Mouse (Mus musculus) spleen, adult 2 months (tissue): ENCODE results near the gene Kcnip2. TPM values are rescaled to one million over a fixed set of nuclear protein-coding genes. Genes with fewer than 3 reads are reported as not detected.

Source experiments
- DNase-seq, 2 experiments: peaks; one replicate each; pipeline versions ENCODE4 v3.0.0 to v3.0.0-alpha.2; 2012 to 2021; ENCODE audit warnings: low spot score in 2 of 2, low read depth in 1 of 2
- H3K27ac ChIP-seq: fragments of 200-500 bp; 2 replicates; pipeline ENCODE4 v1.5.1; 2012; ENCODE audit warnings: low read length, inconsistent platforms; ENCODE audit not compliant: insufficient read depth
- H3K27me3 ChIP-seq: fragments of 200-500 bp; 2 replicates; pipeline ENCODE4 v1.6.1; 2012; ENCODE audit warnings: mild to moderate bottlenecking, moderate library complexity, low read length, inconsistent platforms; ENCODE audit not compliant: control insufficient read depth, insufficient read depth
- H3K36me3 ChIP-seq: fragments of 200-500 bp; 2 replicates; pipeline ENCODE4 v1.6.1; 2012; ENCODE audit warnings: mild to moderate bottlenecking, low read length, inconsistent platforms; ENCODE audit not compliant: control insufficient read depth, insufficient read depth
- H3K4me1 ChIP-seq: fragments of 200-500 bp; 2 replicates; pipeline ENCODE4 v1.6.1; 2011; ENCODE audit warnings: inconsistent platforms; ENCODE audit not compliant: control insufficient read depth, insufficient read depth, insufficient read length
- H3K4me3 ChIP-seq: fragments of 200-500 bp; 2 replicates; pipeline ENCODE4 v1.5.1; 2011; ENCODE audit warnings: mild to moderate bottlenecking, inconsistent platforms; ENCODE audit not compliant: insufficient read depth, insufficient read length; ENCODE audit errors: extremely low read depth
- CTCF ChIP-seq: fragments of 200-500 bp; IDR thresholded peaks from 2 replicates; pipeline ENCODE4 v1.5.1; 2011; ENCODE audit warnings: mild to moderate bottlenecking, inconsistent platforms; ENCODE audit not compliant: insufficient read depth, insufficient read length, insufficient replicate concordance; ENCODE audit errors: extremely low read depth
- POLR2A ChIP-seq: fragments of 200-500 bp; IDR thresholded peaks from 2 replicates; pipeline ENCODE4 v1.6.1; 2011; ENCODE audit warnings: low read depth, low read length, inconsistent platforms
- WGBS: fragments of 180-500 bp; shearing (Covaris S2); methylation state at CpG from one replicate; pipeline ENCODE4 v1.1.7; 2018; 5-methylcytosine and 5-hydroxymethylcytosine counted together
- polyA plus RNA-seq: library from polyadenylated mRNA; depleted of rRNA; stranded (reverse); fragments of >200 nt; gene quantifications from 2 replicates; pipeline ENCODE4 v1.2.3, GENCODE M21; 2012

The Kcnip2 gene
- polyA plus RNA-seq, 1 experiment = 1.5 TPM

- Histone ChIP-seq H3K27ac (peak overlapping the region; percentile 91), H3K27me3 (no peaks in the 10 kb centered on the region), H3K4me3 (peak overlapping the region; percentile 58), H3K4me1 (peaks cover 10% of the 10 kb centered on the region; the same call in 1 of the 2 replicates), H3K36me3 (no peaks in the 10 kb centered on the region)
- TF ChIP-seq POLR2A = peak; percentile 19
- no peak for TF ChIP-seq CTCF
- DNase-seq = peak; percentile 42 to 67
- 5% methylated on average over 10 of the region's 10 CpGs for WGBS
These were observed 27.6 kb upstream of the Kcnip2 start for GRCm38 (mm10) chr19:45843424-45843823.

GRCm38 (mm10) chr19:45837050-45837994 is 21.5 kb upstream of the Kcnip2 start:
- no peaks in the 10 kb centered on the region for H3K36me3 ChIP-seq
- H3K4me3 ChIP-seq = no peak overlapping the region
- TF ChIP-seq POLR2A = no peak
- no peak for TF ChIP-seq CTCF
- no peak overlapping the region for H3K27ac ChIP-seq
- H3K27me3 ChIP-seq = no peaks in the 10 kb centered on the region
- H3K4me1 ChIP-seq = no peaks in the 10 kb centered on the region
- no peak for DNase-seq
- 75% methylated on average over 12 of the region's 12 CpGs for WGBS

GRCm38 (mm10) chr19:45835490-45835889 is 19.6 kb upstream of the Kcnip2 start:
- H3K4me1 ChIP-seq = no peaks in the 10 kb centered on the region
- H3K27ac ChIP-seq = no peak overlapping the region
- WGBS = 89% methylated on average over 10 of the region's 10 CpGs
- no peaks in the 10 kb centered on the region for H3K36me3 ChIP-seq
- no peaks in the 10 kb centered on the region for H3K27me3 ChIP-seq
- no peak for DNase-seq
- no peak for TF ChIP-seq CTCF
- TF ChIP-seq POLR2A = no peak
- no peak overlapping the region for H3K4me3 ChIP-seq

- no peak overlapping the region for H3K4me3 ChIP-seq
- no peak for DNase-seq
- H3K27me3 ChIP-seq = no peaks in the 10 kb centered on the region
- H3K4me1 ChIP-seq = no peaks in the 10 kb centered on the region
- no peak overlapping the region for H3K27ac ChIP-seq
- WGBS = 77% methylated on average over 10 of the region's 10 CpGs
- no peaks in the 10 kb centered on the region for H3K36me3 ChIP-seq
- TF ChIP-seq POLR2A (no peak), CTCF (no peak)
These were observed 17.8 kb upstream of the Kcnip2 start for GRCm38 (mm10) chr19:45833665-45834064.

GRCm38 (mm10) chr19:45830679-45831078 is 14.8 kb upstream of the Kcnip2 start:
- Histone ChIP-seq H3K4me3 (no peak overlapping the region), H3K27ac (no peak overlapping the region), H3K27me3 (no peaks in the 10 kb centered on the region), H3K36me3 (no peaks in the 10 kb centered on the region), H3K4me1 (no peaks in the 10 kb centered on the region)
- DNase-seq = no peak
- WGBS = 48% methylated on average over 2 of the region's 2 CpGs
- TF ChIP-seq CTCF (no peak), POLR2A (no peak)

GRCm38 (mm10) chr19:45827736-45828135 is 11.9 kb upstream of the Kcnip2 start:
- Histone ChIP-seq H3K27me3 (no peaks in the 10 kb centered on the region), H3K4me1 (no peaks in the 10 kb centered on the region), H3K27ac (no peak overlapping the region), H3K4me3 (no peak overlapping the region), H3K36me3 (no peaks in the 10 kb centered on the region)
- no peak for DNase-seq
- 92% methylated on average over 3 of the region's 3 CpGs for WGBS
- TF ChIP-seq POLR2A (no peak), CTCF (no peak)

- WGBS = 92% methylated on average over 5 of the region's 5 CpGs
These were observed 11.3 kb upstream of the Kcnip2 start for GRCm38 (mm10) chr19:45827125-45827524.

More at GRCm38 (mm10) chr19:45827125-45827524, 11.3 kb upstream of the Kcnip2 start:
- Histone ChIP-seq H3K27me3 (no peaks in the 10 kb centered on the region), H3K27ac (no peak overlapping the region), H3K36me3 (no peaks in the 10 kb centered on the region), H3K4me1 (no peaks in the 10 kb centered on the region), H3K4me3 (no peak overlapping the region)
- DNase-seq = no peak
- TF ChIP-seq POLR2A (no peak), CTCF (no peak)
